Mouse (Mus musculus): ENCODE data around the gene Slco3a1.
A peak's percentile ranks its signal among the peaks of the same experiment; 100 is the strongest.
"Not testable (repeated sequence)": the region's sequence is repeated elsewhere in the genome, so short reads cannot be mapped to it uniquely, and the experiment has no call there.

Slco3a1 gene

GRCm38 (mm10) chr7:74427135-74427534 is 127.4 kb downstream of the Slco3a1 start:
- peak; percentile 8 for DNase-seq (ENCODE audit: low read depth)

- DNase-seq (ENCODE audit: low read depth), result no peak
Observed at GRCm38 (mm10) chr7:74425941-74426340, 128.6 kb downstream of the Slco3a1 start.

DNA sequence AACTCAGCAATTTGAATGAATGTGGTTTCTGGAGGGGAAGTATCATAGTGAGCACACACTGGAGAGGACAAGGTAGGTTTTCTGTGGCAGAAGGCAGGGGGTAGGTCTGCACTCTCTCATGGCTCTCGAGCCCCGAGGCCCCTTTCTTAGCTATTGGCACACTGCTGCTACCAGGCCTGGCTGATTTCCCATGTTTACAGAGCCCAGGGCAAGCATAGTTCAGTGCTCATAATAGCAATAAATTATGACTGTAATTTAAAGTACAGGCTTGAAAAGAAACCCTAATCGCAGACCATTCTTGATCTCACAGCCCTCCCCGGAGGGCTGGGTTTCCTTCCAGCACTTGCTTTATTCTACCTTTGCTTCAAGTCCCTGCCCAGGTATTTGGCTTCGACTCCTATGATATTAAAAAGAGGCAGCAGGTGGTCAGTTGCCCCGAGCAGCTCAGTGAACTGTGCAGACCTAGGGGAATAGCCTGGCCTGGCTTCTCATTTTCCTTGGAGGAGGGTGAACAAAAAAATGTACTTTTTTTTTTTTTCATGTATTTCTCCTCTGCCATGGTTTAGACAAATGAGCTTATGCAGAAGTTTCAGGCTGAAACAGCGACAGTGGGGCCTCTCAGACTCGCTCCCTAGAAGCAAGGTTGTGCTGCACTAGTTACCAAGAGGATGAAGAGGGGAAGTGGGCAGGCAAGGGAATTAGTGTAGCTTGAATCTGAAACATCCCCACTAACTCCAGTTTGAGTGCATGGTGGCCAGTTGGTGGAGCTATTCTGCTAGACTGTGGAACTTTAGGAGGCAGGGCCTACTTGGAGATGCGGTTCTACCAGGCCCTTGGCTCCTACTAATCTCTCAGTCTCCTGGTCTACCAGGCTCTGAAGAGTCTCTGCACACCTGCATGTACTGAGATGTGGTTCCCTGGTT is 130.4 kb downstream of the Slco3a1 start:
- peak; percentile 24 for DNase-seq (ENCODE audit: low read depth)

- DNase-seq (ENCODE audit: low read depth), result no peak
Observed at GRCm38 (mm10) chr7:74423316-74423715, 131.3 kb downstream of the Slco3a1 start.

- no peak for DNase-seq (ENCODE audit: low read depth)
Observed at GRCm38 (mm10) chr7:74422731-74423130, 131.8 kb downstream of the Slco3a1 start.

GRCm38 (mm10) chr7:74422002-74422401 is 132.6 kb downstream of the Slco3a1 start:
- DNase-seq (ENCODE audit: low read depth), result no peak

GRCm38 (mm10) chr7:74421591-74421990 is 133.0 kb downstream of the Slco3a1 start:
- DNase-seq (ENCODE audit: low read depth), result no peak

GRCm38 (mm10) chr7:74419706-74420105 is 134.9 kb downstream of the Slco3a1 start:
- DNase-seq (ENCODE audit: low read depth), result no peak

GRCm38 (mm10) chr7:74417009-74417408 is 137.6 kb downstream of the Slco3a1 start:
- no peak for DNase-seq (ENCODE audit: low read depth)

GRCm38 (mm10) chr7:74415241-74415640 is 139.3 kb downstream of the Slco3a1 start:
- DNase-seq (ENCODE audit: low read depth), result no peak

- no peak for DNase-seq (ENCODE audit: low read depth)
Observed at GRCm38 (mm10) chr7:74413738-74414716, 140.6 kb downstream of the Slco3a1 start.

DNA sequence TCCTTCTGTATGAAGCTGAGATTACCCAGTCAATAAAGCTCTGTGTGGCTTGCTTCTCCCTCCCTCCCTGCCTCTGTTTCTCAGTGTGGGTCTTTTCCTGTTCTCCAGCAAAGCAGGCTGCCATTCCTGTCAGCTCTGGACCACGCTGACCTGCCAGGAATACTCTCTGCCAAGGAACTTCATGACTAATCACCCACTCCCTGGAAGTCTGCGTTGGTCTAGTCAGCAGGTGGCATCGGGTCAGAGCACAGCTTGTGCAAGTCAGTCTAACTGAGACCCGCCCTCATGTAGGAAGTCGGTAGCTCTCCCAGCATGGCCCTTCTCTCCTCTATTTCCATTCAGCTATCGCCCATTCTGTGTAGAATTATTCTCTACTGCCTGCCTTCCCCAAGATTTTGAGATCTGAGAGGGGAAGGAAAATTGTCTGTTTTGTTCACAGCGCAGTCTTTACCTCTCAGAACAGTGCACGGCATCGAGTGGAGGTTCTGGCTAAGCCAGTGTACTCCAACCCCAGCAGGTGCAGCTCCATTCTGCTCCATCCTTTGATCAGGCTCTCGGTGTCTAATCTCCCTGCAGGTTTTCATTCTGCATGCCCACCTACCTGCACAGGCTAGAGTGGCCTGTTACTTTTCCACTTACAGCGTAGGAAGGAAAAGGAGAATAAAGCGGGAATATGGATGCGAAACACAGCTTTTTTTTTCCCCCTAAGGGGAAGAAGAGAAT is 145.8 kb downstream of the Slco3a1 start:
- no peak for DNase-seq (ENCODE audit: low read depth)

DNA sequence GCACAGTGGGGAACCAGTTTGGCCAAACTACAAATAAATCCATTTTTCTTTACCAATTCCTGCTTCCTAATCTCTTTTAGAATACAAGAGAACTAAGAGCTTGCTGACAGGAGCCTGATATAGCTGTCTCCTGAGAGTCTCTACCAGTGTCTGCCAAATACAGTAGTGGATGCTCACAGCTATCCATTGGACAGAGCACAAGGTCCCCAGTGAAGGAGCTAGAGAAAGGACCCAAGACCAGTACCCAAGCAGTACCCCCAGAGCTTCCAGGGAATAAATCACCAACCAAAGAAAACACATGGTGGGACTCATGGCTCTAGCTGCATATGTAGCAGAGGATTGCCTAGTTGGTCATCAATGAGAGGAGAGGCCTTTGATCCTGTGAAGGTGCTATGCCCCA is 146.7 kb downstream of the Slco3a1 start:
- DNase-seq (ENCODE audit: low read depth), result not testable (repeated sequence)

GRCm38 (mm10) chr7:74399729-74400128 is 154.9 kb downstream of the Slco3a1 start:
- DNase-seq (ENCODE audit: low read depth), result no peak

- no peak for DNase-seq (ENCODE audit: low read depth)
Observed at GRCm38 (mm10) chr7:74399154-74399553, 155.4 kb downstream of the Slco3a1 start.

GRCm38 (mm10) chr7:74398326-74398725 is 156.3 kb downstream of the Slco3a1 start:
- no peak for DNase-seq (ENCODE audit: low read depth)

GRCm38 (mm10) chr7:74391451-74391873 is 163.1 kb downstream of the Slco3a1 start:
- DNase-seq (ENCODE audit: low read depth), result no peak

- no peak for DNase-seq (ENCODE audit: low read depth)
Observed at GRCm38 (mm10) chr7:74389570-74389969, 165.0 kb downstream of the Slco3a1 start.

GRCm38 (mm10) chr7:74386257-74386656 is 168.3 kb downstream of the Slco3a1 start:
- no peak for DNase-seq (ENCODE audit: low read depth)

DNA sequence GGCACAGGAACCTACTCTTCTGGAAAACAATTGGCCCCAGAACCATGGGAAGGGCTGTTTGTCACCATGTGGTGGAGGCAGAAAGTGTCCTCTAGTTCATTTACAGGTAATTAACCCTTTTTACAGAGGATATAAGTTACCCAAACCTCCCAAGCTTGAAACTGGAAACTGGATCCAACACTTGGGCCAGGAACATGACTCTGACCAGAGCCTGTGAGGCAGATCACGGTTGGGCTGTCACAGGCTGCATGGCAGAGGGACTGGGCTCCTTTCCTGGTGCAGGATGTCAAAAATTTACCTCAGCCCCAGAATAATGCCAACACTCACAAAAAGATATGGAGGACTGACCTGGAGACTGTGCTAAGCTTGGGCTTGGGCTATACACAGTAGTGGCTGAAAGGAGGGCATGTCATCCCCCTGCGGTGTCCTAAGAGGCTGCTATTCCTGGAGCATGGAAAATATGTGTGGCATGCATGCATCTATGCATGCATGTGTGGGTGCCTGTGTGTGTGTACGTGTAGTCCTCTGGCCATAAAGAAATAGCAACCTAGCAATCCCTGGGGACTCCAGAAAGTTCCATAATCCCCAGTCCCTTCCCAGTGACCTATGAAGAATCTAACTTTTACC is 171.4 kb downstream of the Slco3a1 start:
- DNase-seq (ENCODE audit: low read depth), result no peak

DNA sequence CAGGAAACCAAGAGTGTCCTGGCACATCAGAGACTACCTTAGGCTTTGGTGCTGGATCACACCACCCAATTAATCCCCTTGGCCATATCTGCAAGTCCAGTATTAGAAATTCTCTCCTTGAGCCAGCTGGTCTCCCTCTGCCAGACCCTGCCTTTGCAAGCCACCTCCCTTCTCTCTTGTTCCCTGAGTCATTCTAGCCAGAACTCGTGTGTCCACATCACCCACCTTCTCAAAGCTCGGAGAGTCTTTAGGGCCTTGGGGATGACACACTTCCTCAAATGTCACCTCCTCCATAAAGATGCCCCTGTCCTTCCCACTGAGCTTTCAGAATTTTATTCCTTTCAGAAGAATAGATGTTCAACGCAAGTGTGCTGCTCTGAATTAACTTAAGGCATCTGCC is 172.3 kb downstream of the Slco3a1 start:
- DNase-seq (ENCODE audit: low read depth), result no peak
